8 mouse cellular contexts compared by ENCODE assay signal in genomic region chr11:98768127-98769006, GRCm38 (mm10). TPM values are rescaled to one million over a fixed set of nuclear protein-coding genes. Genes with fewer than 3 reads are reported as not detected.
DNase-seq lines count a peak whose midpoint lies in the region; ATAC-seq and TF ChIP-seq lines count a peak whose summit lies in the region.

No protein-coding gene starts in this region.

- 8% methylated on average over 39 of the region's 39 CpGs for WGBS in cerebellum, adult 2 months
- WGBS in forebrain, embryonic 11.5 days, result 30% methylated on average over 39 of the region's 39 CpGs
- WGBS in hindbrain, embryonic 12.5 days, result 29% methylated on average over 38 of the region's 39 CpGs
- WGBS in liver, embryonic 13.5 days (ENCODE audit: insufficient replicate concordance), result 16% methylated on average over 39 of the region's 39 CpGs

- H3K4me3 ChIP-seq in cerebellum, adult 2 months (replicated peaks; ENCODE audit: insufficient read depth, low read depth, low read length), result no peak overlapping the region
- peak overlapping the region; percentile 73 for H3K4me3 ChIP-seq in G1E (ENCODE audit: low read depth, low read length)
- peak overlapping the region; percentile 8; the same call in 1 of the 2 replicates for H3K4me3 ChIP-seq in forebrain, embryonic 11.5 days (ENCODE audit: low read depth, low read length)
- H3K4me3 ChIP-seq in hindbrain, embryonic 12.5 days, result peak overlapping the region; percentile 6
- peak overlapping the region; percentile 59 for H3K4me3 ChIP-seq in liver, embryonic 13.5 days (replicated peaks)

- H3K4me2 ChIP-seq in forebrain, embryonic 11.5 days (ENCODE audit: low read depth, low read length, severe bottlenecking), result peak overlapping the region; percentile 47
- peak overlapping the region; percentile 42 for H3K4me2 ChIP-seq in hindbrain, embryonic 12.5 days (replicated peaks)
- H3K4me2 ChIP-seq in liver, embryonic 13.5 days, result peak overlapping the region; percentile 88

- peak; percentile 46 to 69 for DNase-seq in cerebellum, adult 2 months
- no peak for DNase-seq in cerebellum, adult 9-10 months
- DNase-seq in G1E (ENCODE audit: low spot score), result peak; percentile 54
- peak; percentile 54 for DNase-seq in forebrain, embryonic 11.5 days (ENCODE audit: low spot score)
- DNase-seq in liver, embryonic 13.5 days, result peak; percentile 57
- DNase-seq in skeletal muscle tissue, adult 2 months (ENCODE audit: low read depth, low spot score), result peak; percentile 82
- no peak for DNase-seq in thymus, postnatal 36 days

- TF ChIP-seq POLR2A in cerebellum, adult 2 months (IDR thresholded peaks at IDR 0.05; ENCODE audit: borderline replicate concordance, insufficient read depth, low read length), result no peak

- peaks cover 73% of the 10 kb centered on the region for H3K36me3 ChIP-seq in G1E (replicated peaks)
- no peaks in the 10 kb centered on the region for H3K36me3 ChIP-seq in forebrain, embryonic 11.5 days (ENCODE audit: control insufficient read depth, insufficient read depth, low read length)
- peaks cover 47% of the 10 kb centered on the region for H3K36me3 ChIP-seq in hindbrain, embryonic 12.5 days
- H3K36me3 ChIP-seq in liver, embryonic 13.5 days, result peaks cover 37% of the 10 kb centered on the region

- no peaks in the 10 kb centered on the region for H3K9me3 ChIP-seq in G1E (replicated peaks)
- H3K9me3 ChIP-seq in forebrain, embryonic 11.5 days (ENCODE audit: control insufficient read depth, low read length), result no peaks in the 10 kb centered on the region
- no peaks in the 10 kb centered on the region for H3K9me3 ChIP-seq in hindbrain, embryonic 12.5 days (replicated peaks)
- no peaks in the 10 kb centered on the region for H3K9me3 ChIP-seq in liver, embryonic 13.5 days (replicated peaks)

- no peak for TF ChIP-seq CTCF in cerebellum, adult 2 months (IDR thresholded peaks at IDR 0.05; ENCODE audit: borderline replicate concordance, insufficient read depth, low read depth, low read length)
- no peak for TF ChIP-seq CTCF in G1E (IDR thresholded peaks at IDR 0.05; ENCODE audit: low read depth, low read length)

- H3K9ac ChIP-seq in forebrain, embryonic 11.5 days (ENCODE audit: low read length), result peak overlapping the region; percentile 30
- H3K9ac ChIP-seq in hindbrain, embryonic 12.5 days, result peak overlapping the region; percentile 35
- H3K9ac ChIP-seq in liver, embryonic 13.5 days, result peak overlapping the region; percentile 79

- H3K4me1 ChIP-seq in cerebellum, adult 2 months (ENCODE audit: control insufficient read depth, insufficient read depth, low read length), result peaks cover 55% of the 10 kb centered on the region
- H3K4me1 ChIP-seq in G1E (ENCODE audit: insufficient read depth, low read depth, low read length), result peaks cover 97% of the 10 kb centered on the region
- peaks cover 26% of the 10 kb centered on the region for H3K4me1 ChIP-seq in forebrain, embryonic 11.5 days (replicated peaks; ENCODE audit: control insufficient read depth, insufficient read depth, low read length)
- H3K4me1 ChIP-seq in hindbrain, embryonic 12.5 days, result peaks cover 48% of the 10 kb centered on the region
- H3K4me1 ChIP-seq in liver, embryonic 13.5 days (replicated peaks), result peaks cover 94% of the 10 kb centered on the region

- H3K27me3 ChIP-seq in cerebellum, adult 2 months (ENCODE audit: control insufficient read depth, insufficient read depth, low read length), result no peaks in the 10 kb centered on the region
- no peaks in the 10 kb centered on the region; the same call in 1 of the 2 replicates for H3K27me3 ChIP-seq in G1E (ENCODE audit: insufficient read depth, low read length)
- H3K27me3 ChIP-seq in forebrain, embryonic 11.5 days (ENCODE audit: control insufficient read depth, insufficient read depth, low read length), result no peaks in the 10 kb centered on the region
- no peaks in the 10 kb centered on the region for H3K27me3 ChIP-seq in hindbrain, embryonic 12.5 days
- H3K27me3 ChIP-seq in liver, embryonic 13.5 days, result no peaks in the 10 kb centered on the region

- ATAC-seq in G1E (ENCODE audit: extremely low read depth, insufficient number of reproducible peaks, low FRiP score, poor library complexity, severe bottlenecking), result peak; percentile 62
- ATAC-seq in forebrain, embryonic 11.5 days (replicated peaks; ENCODE audit: low FRiP score), result no peak
- 0 out of 2 replicates have a peak, but pooled peaks have one; percentile 6 for ATAC-seq in hindbrain, embryonic 12.5 days (ENCODE audit: low FRiP score)
- ATAC-seq in liver, embryonic 13.5 days (ENCODE audit: low read depth), result peak; percentile 76

- peak overlapping the region; percentile 9; the same call in 1 of the 2 replicates for H3K27ac ChIP-seq in cerebellum, adult 2 months (ENCODE audit: insufficient read depth, low read length)
- no peak overlapping the region; the same call in 1 of the 2 replicates for H3K27ac ChIP-seq in forebrain, embryonic 11.5 days (ENCODE audit: low read depth, low read length)
- H3K27ac ChIP-seq in hindbrain, embryonic 12.5 days, result peak overlapping the region; percentile 86
- H3K27ac ChIP-seq in liver, embryonic 13.5 days, result peak overlapping the region; percentile 95

RNA-seq across cellular contexts. Expression of gene Nr1d1, which starts 6.8 kb away (rescaled TPM):
- polyA plus RNA-seq in cerebellum, adult 2 months (2012; rRNA removed), result 144 and 167 TPM in 2 replicates
- total RNA-seq in G1E (2014; fragmentation: Nextera tagmentation) (0.75 and 3.1 TPM in 2 replicates), G1E (2017) (0.93 TPM in 2 replicates)
- polyA plus RNA-seq in G1E (2012), result 2.3 TPM in 2 replicates
- polyA plus RNA-seq in forebrain, embryonic 11.5 days (2014; fragmentation: Nextera tagmentation; extraction: Ambion mirVana), result 1.0 and 1.6 TPM in 2 replicates
- polyA plus RNA-seq in hindbrain, embryonic 12.5 days (2016; fragmentation: Nextera tagmentation; extraction: Ambion mirVana), result 1.2 and 1.3 TPM in 2 replicates
- 0.59 and 1.0 TPM in 2 replicates for polyA plus RNA-seq in liver, embryonic 13.5 days (2015; fragmentation: Nextera tagmentation; extraction: Ambion mirVana)

RNA-seq across cellular contexts. Expression of gene Msl1, which starts 26.9 kb away (rescaled TPM):
- 99.1 and 103 TPM in 2 replicates for polyA plus RNA-seq in cerebellum, adult 2 months (2012; rRNA removed)
- total RNA-seq in G1E (2014; fragmentation: Nextera tagmentation), result 38.0 and 52.2 TPM in 2 replicates
- total RNA-seq in G1E (2017), result 39.4 and 45.6 TPM in 2 replicates
- polyA plus RNA-seq in G1E (2012), result 36.5 and 44.9 TPM in 2 replicates
- 24.0 and 28.4 TPM in 2 replicates for polyA plus RNA-seq in forebrain, embryonic 11.5 days (2014; fragmentation: Nextera tagmentation; extraction: Ambion mirVana)
- 38.8 and 40.4 TPM in 2 replicates for polyA plus RNA-seq in hindbrain, embryonic 12.5 days (2016; fragmentation: Nextera tagmentation; extraction: Ambion mirVana)
- polyA plus RNA-seq in liver, embryonic 13.5 days (2015; fragmentation: Nextera tagmentation; extraction: Ambion mirVana), result 6.8 and 6.9 TPM in 2 replicates

RNA-seq across cellular contexts. Expression of gene Thra, which starts 27.9 kb away (rescaled TPM):
- polyA plus RNA-seq in cerebellum, adult 2 months (2012; rRNA removed), result 439 and 447 TPM in 2 replicates
- total RNA-seq in G1E (2014; fragmentation: Nextera tagmentation) (58.0 and 68.0 TPM in 2 replicates), G1E (2017) (20.1 and 20.3 TPM in 2 replicates)
- 32.3 and 33.1 TPM in 2 replicates for polyA plus RNA-seq in G1E (2012)
- polyA plus RNA-seq in forebrain, embryonic 11.5 days (2014; fragmentation: Nextera tagmentation; extraction: Ambion mirVana), result 35.9 and 36.9 TPM in 2 replicates
- polyA plus RNA-seq in hindbrain, embryonic 12.5 days (2016; fragmentation: Nextera tagmentation; extraction: Ambion mirVana), result 67.2 and 68.4 TPM in 2 replicates
- polyA plus RNA-seq in liver, embryonic 13.5 days (2015; fragmentation: Nextera tagmentation; extraction: Ambion mirVana), result 8.8 and 9.8 TPM in 2 replicates

RNA-seq across cellular contexts. Expression of gene Casc3, which starts 36.3 kb away (rescaled TPM):
- polyA plus RNA-seq in cerebellum, adult 2 months (2012; rRNA removed), result 55.5 TPM in 2 replicates
- total RNA-seq in G1E (2014; fragmentation: Nextera tagmentation) (51.8 and 64.6 TPM in 2 replicates), G1E (2017) (13.9 and 17.8 TPM in 2 replicates)
- 37.4 and 42.7 TPM in 2 replicates for polyA plus RNA-seq in G1E (2012)
- 59.9 and 63.2 TPM in 2 replicates for polyA plus RNA-seq in forebrain, embryonic 11.5 days (2014; fragmentation: Nextera tagmentation; extraction: Ambion mirVana)
- polyA plus RNA-seq in hindbrain, embryonic 12.5 days (2016; fragmentation: Nextera tagmentation; extraction: Ambion mirVana), result 62.5 and 66.5 TPM in 2 replicates
- polyA plus RNA-seq in liver, embryonic 13.5 days (2015; fragmentation: Nextera tagmentation; extraction: Ambion mirVana), result 13.3 and 16.1 TPM in 2 replicates

RNA-seq across cellular contexts. Expression of gene Med24, which starts 39.1 kb away (rescaled TPM):
- 105 and 108 TPM in 2 replicates for polyA plus RNA-seq in cerebellum, adult 2 months (2012; rRNA removed)
- total RNA-seq in G1E (2014; fragmentation: Nextera tagmentation), result 55.8 and 95.6 TPM in 2 replicates
- 37.8 and 39.7 TPM in 2 replicates for total RNA-seq in G1E (2017)
- polyA plus RNA-seq in G1E (2012), result 83.8 and 109 TPM in 2 replicates
- 75.9 and 76.6 TPM in 2 replicates for polyA plus RNA-seq in forebrain, embryonic 11.5 days (2014; fragmentation: Nextera tagmentation; extraction: Ambion mirVana)
- 85.0 and 86.9 TPM in 2 replicates for polyA plus RNA-seq in hindbrain, embryonic 12.5 days (2016; fragmentation: Nextera tagmentation; extraction: Ambion mirVana)
- polyA plus RNA-seq in liver, embryonic 13.5 days (2015; fragmentation: Nextera tagmentation; extraction: Ambion mirVana), result 27.6 and 36.0 TPM in 2 replicates

Comparison
In these comparisons a context has a peak if more than half of its experiments do, and no peak if none do; other contexts are left out.
1. DNase-seq: peak in cerebellum, adult 2 months (2 of 2), G1E (single experiment), forebrain, embryonic 11.5 days (single experiment), liver, embryonic 13.5 days (single experiment) and skeletal muscle tissue, adult 2 months (single experiment); none in cerebellum, adult 9-10 months (single experiment) and thymus, postnatal 36 days (0 of 2).
2. RNA of gene Nr1d1, which starts 6.8 kb away (polyA plus RNA-seq): 144 to 167 TPM in cerebellum, adult 2 months; 2.3 TPM in G1E, 1.0 to 1.6 TPM in forebrain, embryonic 11.5 days, 1.2 to 1.3 TPM in hindbrain, embryonic 12.5 days and 0.59 to 1.0 TPM in liver, embryonic 13.5 days; every median in the first group is over 10 times any median in the second.
3. Peak in every context shown above with its lines, with median percentiles within 50 percentile points of each other: H3K4me2 ChIP-seq and H3K9ac ChIP-seq.